Mouse (Mus musculus): ENCODE measurements around the gene Muc4. TPM values are rescaled to one million over a fixed set of nuclear protein-coding genes. Genes with fewer than 3 reads are reported as not detected.

Gene Muc4
- polyA plus RNA-seq, 1 experiment from 2014 or later = 0.22 TPM

GRCm38 (mm10) chr16:32776676-32777075, 41.0 kb downstream of the Muc4 start:
- H3K36me3 ChIP-seq (ENCODE audit: control insufficient read depth, insufficient read depth, low read length) = no peaks in the 10 kb centered on the region
- H3K4me1 ChIP-seq (replicated peaks; ENCODE audit: control insufficient read depth, insufficient read depth, low read length) = no peaks in the 10 kb centered on the region
- 84% methylated on average over 10 of the region's 10 CpGs for WGBS
- H3K4me2 ChIP-seq (replicated peaks; ENCODE audit: low read depth, low read length) = no peak overlapping the region
- H3K27me3 ChIP-seq (ENCODE audit: control insufficient read depth, insufficient read depth, low read length) = no peaks in the 10 kb centered on the region
- DNase-seq (ENCODE audit: low spot score) = no peak
- no peaks in the 10 kb centered on the region for H3K9me3 ChIP-seq (ENCODE audit: control insufficient read depth, low read length)
- ATAC-seq (ENCODE audit: low FRiP score) = no peak
- no peak overlapping the region for H3K27ac ChIP-seq (ENCODE audit: low read depth, low read length)
- H3K4me3 ChIP-seq (ENCODE audit: low read depth, low read length) = no peak overlapping the region
- H3K9ac ChIP-seq (ENCODE audit: low read depth, low read length) = no peak overlapping the region

- no peak for ATAC-seq (ENCODE audit: low FRiP score)
- DNase-seq (ENCODE audit: low spot score) = no peak
Measured at GRCm38 (mm10) chr16:32778956-32779355, 43.3 kb downstream of the Muc4 start.

GRCm38 (mm10) chr16:32783324-32784062, 47.8 kb downstream of the Muc4 start:
- no peak overlapping the region for H3K4me2 ChIP-seq (replicated peaks; ENCODE audit: low read depth, low read length)
- no peak overlapping the region for H3K9ac ChIP-seq (ENCODE audit: low read depth, low read length)
- no peaks in the 10 kb centered on the region for H3K4me1 ChIP-seq (replicated peaks; ENCODE audit: control insufficient read depth, insufficient read depth, low read length)
- no peaks in the 10 kb centered on the region for H3K36me3 ChIP-seq (ENCODE audit: control insufficient read depth, insufficient read depth, low read length)
- no peak for ATAC-seq (ENCODE audit: low FRiP score)
- peak; percentile 33 for DNase-seq (ENCODE audit: low spot score)
- H3K27me3 ChIP-seq (ENCODE audit: control insufficient read depth, insufficient read depth, low read length) = no peaks in the 10 kb centered on the region
- no peak overlapping the region for H3K27ac ChIP-seq (ENCODE audit: low read depth, low read length)
- no peak overlapping the region for H3K4me3 ChIP-seq (ENCODE audit: low read depth, low read length)
- no peaks in the 10 kb centered on the region for H3K9me3 ChIP-seq (ENCODE audit: control insufficient read depth, low read length)
- 62% methylated on average over 5 of the region's 5 CpGs for WGBS

More at GRCm38 (mm10) chr16:32778956-32779355, 43.3 kb downstream of the Muc4 start:
- H3K27me3 ChIP-seq (ENCODE audit: control insufficient read depth, insufficient read depth, low read length) = no peaks in the 10 kb centered on the region
- no peak overlapping the region for H3K4me3 ChIP-seq (ENCODE audit: low read depth, low read length)
- WGBS = 58% methylated on average over 8 of the region's 8 CpGs
- no peaks in the 10 kb centered on the region for H3K9me3 ChIP-seq (ENCODE audit: control insufficient read depth, low read length)
- H3K9ac ChIP-seq (ENCODE audit: low read depth, low read length) = no peak overlapping the region
- no peak overlapping the region for H3K27ac ChIP-seq (ENCODE audit: low read depth, low read length)
- no peaks in the 10 kb centered on the region for H3K36me3 ChIP-seq (ENCODE audit: control insufficient read depth, insufficient read depth, low read length)
- H3K4me2 ChIP-seq (replicated peaks; ENCODE audit: low read depth, low read length) = no peak overlapping the region
- H3K4me1 ChIP-seq (replicated peaks; ENCODE audit: control insufficient read depth, insufficient read depth, low read length) = no peaks in the 10 kb centered on the region

- Histone ChIP-seq H3K4me1 (replicated peaks; ENCODE audit: control insufficient read depth, insufficient read depth, low read length) (no peaks in the 10 kb centered on the region), H3K4me3 (ENCODE audit: low read depth, low read length) (no peak overlapping the region), H3K4me2 (replicated peaks; ENCODE audit: low read depth, low read length) (no peak overlapping the region), H3K27me3 (ENCODE audit: control insufficient read depth, insufficient read depth, low read length) (no peaks in the 10 kb centered on the region), H3K36me3 (ENCODE audit: control insufficient read depth, insufficient read depth, low read length) (no peaks in the 10 kb centered on the region), H3K9me3 (ENCODE audit: control insufficient read depth, low read length) (no peaks in the 10 kb centered on the region), H3K9ac (ENCODE audit: low read depth, low read length) (no peak overlapping the region), H3K27ac (ENCODE audit: low read depth, low read length) (no peak overlapping the region)
- DNase-seq (ENCODE audit: low spot score) (peak; percentile 48), ATAC-seq (ENCODE audit: low FRiP score) (peak; percentile 66; the same call in 1 of the 2 replicates)
- 77% methylated on average over 13 of the region's 13 CpGs for WGBS
Measured at GRCm38 (mm10) chr16:32784840-32785239, 49.2 kb downstream of the Muc4 start.

GRCm38 (mm10) chr16:32790056-32790455, 54.4 kb downstream of the Muc4 start:
- Histone ChIP-seq H3K4me2 (replicated peaks; ENCODE audit: low read depth, low read length) (no peak overlapping the region), H3K4me1 (replicated peaks; ENCODE audit: control insufficient read depth, insufficient read depth, low read length) (no peaks in the 10 kb centered on the region), H3K4me3 (ENCODE audit: low read depth, low read length) (no peak overlapping the region), H3K27ac (ENCODE audit: low read depth, low read length) (no peak overlapping the region), H3K36me3 (ENCODE audit: control insufficient read depth, insufficient read depth, low read length) (no peaks in the 10 kb centered on the region), H3K27me3 (ENCODE audit: control insufficient read depth, insufficient read depth, low read length) (no peaks in the 10 kb centered on the region), H3K9me3 (ENCODE audit: control insufficient read depth, low read length) (no peaks in the 10 kb centered on the region), H3K9ac (ENCODE audit: low read depth, low read length) (no peak overlapping the region)
- DNase-seq (ENCODE audit: low spot score) (no peak), ATAC-seq (ENCODE audit: low FRiP score) (no peak)
- WGBS = 95% methylated on average over 5 of the region's 5 CpGs

- ATAC-seq (ENCODE audit: low FRiP score) (no peak), DNase-seq (ENCODE audit: low spot score) (no peak)
- Histone ChIP-seq H3K9me3 (ENCODE audit: control insufficient read depth, low read length) (no peaks in the 10 kb centered on the region), H3K4me1 (replicated peaks; ENCODE audit: control insufficient read depth, insufficient read depth, low read length) (no peaks in the 10 kb centered on the region), H3K4me2 (replicated peaks; ENCODE audit: low read depth, low read length) (no peak overlapping the region), H3K36me3 (ENCODE audit: control insufficient read depth, insufficient read depth, low read length) (no peaks in the 10 kb centered on the region), H3K9ac (ENCODE audit: low read depth, low read length) (no peak overlapping the region), H3K27ac (ENCODE audit: low read depth, low read length) (no peak overlapping the region), H3K27me3 (ENCODE audit: control insufficient read depth, insufficient read depth, low read length) (no peaks in the 10 kb centered on the region), H3K4me3 (ENCODE audit: low read depth, low read length) (no peak overlapping the region)
- 85% methylated on average over 1 of the region's 1 CpGs for WGBS
Measured at GRCm38 (mm10) chr16:32795177-32795576, 59.5 kb downstream of the Muc4 start.

DNA sequence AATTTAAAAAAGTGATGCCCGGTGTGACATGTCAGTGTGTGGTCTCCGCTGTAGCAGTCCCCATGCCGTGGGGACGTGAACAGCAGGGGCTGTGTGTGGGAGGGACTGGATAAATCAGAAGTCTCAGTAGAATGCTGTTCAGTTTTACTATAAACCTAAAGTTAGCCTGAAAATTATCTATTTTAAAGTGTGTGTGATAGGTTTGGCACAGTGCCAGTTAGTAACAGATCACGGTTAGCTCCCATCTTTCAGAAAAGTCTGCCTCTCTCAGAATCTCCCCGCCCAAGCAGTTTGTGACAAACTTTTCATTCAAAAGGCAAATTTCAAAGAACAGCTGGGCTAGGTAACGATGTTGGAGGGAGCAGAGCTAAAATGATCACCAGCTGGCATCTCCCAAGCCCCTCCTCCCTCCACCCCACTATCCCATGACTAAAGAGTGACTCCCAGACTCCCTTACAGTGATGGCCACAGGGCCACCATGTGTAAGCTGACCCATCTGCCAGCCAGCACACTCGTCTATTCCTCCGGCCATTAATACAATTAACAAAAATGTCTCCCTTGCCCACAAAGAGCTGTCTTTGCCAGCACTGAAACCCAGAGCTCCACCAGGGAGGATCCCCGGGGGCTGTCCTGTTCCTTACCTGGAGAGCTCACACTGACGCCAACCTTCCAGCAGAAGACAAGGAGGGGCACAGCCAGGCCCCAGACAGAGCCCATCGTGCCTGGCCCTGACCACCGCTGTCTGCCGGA, 61.2 kb downstream of the Muc4 start:
- Histone ChIP-seq H3K4me3 (ENCODE audit: low read depth, low read length) (no peak overlapping the region), H3K9me3 (ENCODE audit: control insufficient read depth, low read length) (no peaks in the 10 kb centered on the region), H3K27ac (ENCODE audit: low read depth, low read length) (no peak overlapping the region), H3K27me3 (ENCODE audit: control insufficient read depth, insufficient read depth, low read length) (no peaks in the 10 kb centered on the region), H3K4me1 (replicated peaks; ENCODE audit: control insufficient read depth, insufficient read depth, low read length) (no peaks in the 10 kb centered on the region), H3K36me3 (ENCODE audit: control insufficient read depth, insufficient read depth, low read length) (no peaks in the 10 kb centered on the region), H3K4me2 (replicated peaks; ENCODE audit: low read depth, low read length) (no peak overlapping the region), H3K9ac (ENCODE audit: low read depth, low read length) (no peak overlapping the region)
- no peak for ATAC-seq (ENCODE audit: low FRiP score)
- 77% methylated on average over 14 of the region's 14 CpGs for WGBS
- DNase-seq (ENCODE audit: low spot score) = no peak

DNA sequence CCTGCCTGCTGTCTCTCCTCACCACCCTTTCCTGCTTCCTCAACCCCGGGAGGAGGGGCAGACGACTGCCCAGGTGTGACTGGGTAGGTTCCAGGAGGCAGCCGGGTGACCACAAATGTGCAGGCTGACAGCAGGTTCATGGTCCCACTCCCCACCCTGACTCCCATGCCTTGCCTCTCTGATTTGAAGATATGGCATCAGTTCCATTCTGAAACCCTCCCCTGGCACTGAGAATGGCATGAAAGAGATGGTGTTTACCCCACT, 61.7 kb downstream of the Muc4 start, which contains the start of gene Muc20:
Gene Muc20 (minus strand): TSS at position 10 of the 264 bp plus-strand sequence.
- 75% methylated on average over 3 of the region's 3 CpGs for WGBS
- no peak for DNase-seq (ENCODE audit: low spot score)
- H3K27ac ChIP-seq (ENCODE audit: low read depth, low read length) = no peak within 1 kb of the TSS

More for the DNA sequence above, 61.7 kb downstream of the Muc4 start, which contains the start of gene Muc20:
- ATAC-seq (ENCODE audit: low FRiP score) = no peak
- H3K27me3 ChIP-seq (ENCODE audit: control insufficient read depth, insufficient read depth, low read length) = no peaks in the 10 kb centered on the region
- no peak within 1 kb of the TSS for H3K4me3 ChIP-seq (ENCODE audit: low read depth, low read length)
- no peaks in the 10 kb centered on the region for H3K36me3 ChIP-seq (ENCODE audit: control insufficient read depth, insufficient read depth, low read length)
- H3K4me1 ChIP-seq (replicated peaks; ENCODE audit: control insufficient read depth, insufficient read depth, low read length) = no peaks in the 10 kb centered on the region
- no peak within 1 kb of the TSS for H3K4me2 ChIP-seq (replicated peaks; ENCODE audit: low read depth, low read length)
- H3K9ac ChIP-seq (ENCODE audit: low read depth, low read length) = no peak within 1 kb of the TSS
- no peaks in the 10 kb centered on the region for H3K9me3 ChIP-seq (ENCODE audit: control insufficient read depth, low read length)

Measured in hindbrain, embryonic 11.5 days (tissue).